Mouse (Mus musculus) ES-Bruce4 (cell line): ENCODE data around the gene Atp2b2.

Experiments used
- CTCF ChIP-seq: IDR thresholded peaks from one replicate; pipeline ENCODE4 v1.8.1; 2011; ENCODE audit warnings: low read depth, low read length
- EP300 ChIP-seq: IDR thresholded peaks from 2 replicates; pipeline ENCODE4 v1.6.1; 2011; ENCODE audit warnings: low read depth, low read length; ENCODE audit not compliant: insufficient read depth
- POLR2A ChIP-seq: IDR thresholded peaks from one replicate; pipeline ENCODE4 v1.8.1; 2011; ENCODE audit warnings: low read length; ENCODE audit not compliant: insufficient read depth

DNA sequence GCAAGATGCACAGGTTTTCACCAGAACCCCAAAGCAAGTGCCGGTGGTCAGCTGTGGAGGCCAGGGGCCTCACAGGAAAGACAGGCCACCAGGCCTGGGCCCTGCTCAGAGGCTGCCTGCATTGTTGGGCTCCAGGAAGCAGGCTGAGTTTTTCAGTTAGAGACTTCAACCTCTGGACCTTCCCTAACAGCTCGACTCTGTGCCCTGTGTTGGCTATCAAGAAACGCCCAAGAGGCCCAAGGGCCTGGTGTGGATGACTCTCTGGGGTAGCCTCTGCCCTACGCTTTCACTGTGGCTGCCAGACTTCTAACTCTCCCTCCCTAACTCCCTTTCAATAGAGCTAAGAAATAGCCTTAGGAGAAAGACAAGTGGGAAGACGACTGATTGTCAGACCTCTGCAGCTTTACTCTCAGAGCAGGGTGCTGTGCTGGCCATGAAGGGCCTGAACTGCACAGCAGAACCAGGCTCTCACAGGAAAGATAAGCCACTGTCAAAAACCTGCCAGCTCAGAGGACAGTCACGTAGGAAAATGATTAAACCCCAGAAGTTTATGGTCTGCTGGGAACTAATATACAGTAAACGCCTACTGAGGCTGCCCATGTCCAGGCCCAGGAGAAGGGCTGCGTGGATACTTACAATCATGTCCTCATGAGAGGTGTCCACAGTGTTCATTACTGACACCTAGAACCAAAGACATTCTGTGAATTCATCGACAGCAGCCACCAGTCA lies 304.9 kb downstream of the Atp2b2 start:
- TF ChIP-seq POLR2A (no peak), CTCF (no peak), EP300 (no peak)
